Mouse (Mus musculus) liver, embryonic 14.5 days (tissue): ENCODE results near the gene Sart1. TPM values are rescaled to one million over a fixed set of nuclear protein-coding genes. Genes with fewer than 3 reads are reported as not detected.
"Not testable (repeated sequence)": the region's sequence is repeated elsewhere in the genome, so short reads cannot be mapped to it uniquely, and the experiment has no call there.

Experiments used
- ATAC-seq: fragments of 200-750 bp; cut with Nextera tagmentation; 2 replicates; pipeline ENCODE4 v1.8.0; 2017; ENCODE audit warnings: moderate number of reproducible peaks, mild to moderate bottlenecking, moderate library complexity; ENCODE audit not compliant: insufficient read depth
- DNase-seq, 3 experiments: peaks; one replicate each; pipeline ENCODE4 v3.0.0-alpha.2; 2012 to 2013; ENCODE audit warnings: low read depth in 3 of 3, low spot score in 3 of 3
- H3K27ac ChIP-seq: fragments of 300-500 bp; sonication (generic); 2 replicates; pipeline ENCODE4 v1.5.1; 2014; ENCODE audit warnings: moderate library complexity, mild to moderate bottlenecking, control low read depth, inconsistent platforms
- H3K27me3 ChIP-seq: fragments of 300-500 bp; sonication (generic); 2 replicates; pipeline ENCODE4 v1.6.1; 2014; ENCODE audit warnings: mild to moderate bottlenecking, low read length, moderate library complexity; ENCODE audit not compliant: control insufficient read depth, insufficient read depth
- H3K36me3 ChIP-seq: fragments of 300-500 bp; sonication (generic); replicated peaks from 2 replicates; pipeline ENCODE4 v1.6.1; 2014; ENCODE audit warnings: low read depth; ENCODE audit not compliant: control insufficient read depth, insufficient read depth
- H3K4me1 ChIP-seq, 2 experiments: fragments of 200-500 bp in 1 of 2; fragments of 300-500 bp in 1 of 2; sonication (generic) in 1 of 2; replicated peaks; 2 replicates each; pipeline ENCODE4 v1.6.1; 2012 to 2014; ENCODE audit warnings: antibody characterized with exemption in 1 of 2, inconsistent platforms in 1 of 2, low read length in 1 of 2; ENCODE audit not compliant: control insufficient read depth in 2 of 2, insufficient read depth in 2 of 2
- H3K4me2 ChIP-seq: fragments of 300-500 bp; sonication (generic); 2 replicates; pipeline ENCODE4 v1.6.1; 2014; ENCODE audit warnings: low read depth, mild to moderate bottlenecking, control low read depth, moderate library complexity
- H3K4me3 ChIP-seq, 2 experiments: fragments of 200-500 bp in 1 of 2; fragments of 300-500 bp in 1 of 2; sonication (generic) in 1 of 2; 2 replicates each; pipeline ENCODE4 v1.5.1; 2012 to 2014; ENCODE audit warnings: low read depth in 2 of 2, low read length in 2 of 2, mild to moderate bottlenecking in 2 of 2, control low read depth in 1 of 2, inconsistent platforms in 1 of 2, moderate library complexity in 1 of 2; ENCODE audit not compliant: insufficient read depth in 1 of 2
- H3K9ac ChIP-seq: fragments of 300-500 bp; sonication (generic); replicated peaks from 2 replicates; pipeline ENCODE4 v1.6.1; 2014; ENCODE audit warnings: mild to moderate bottlenecking, control low read depth, moderate library complexity
- H3K9me3 ChIP-seq: fragments of 300-500 bp; sonication (generic); 2 replicates; pipeline ENCODE4 v1.6.1; 2016; ENCODE audit warnings: low read length, mixed read lengths; ENCODE audit not compliant: control insufficient read depth
- CTCF ChIP-seq: IDR thresholded peaks from 2 replicates; pipeline ENCODE4 v1.5.1; 2016; ENCODE audit warnings: antibody characterized with exemption, low read depth, control low read depth
- EP300 ChIP-seq: IDR thresholded peaks from 2 replicates; pipeline ENCODE4 v1.6.1; 2016; ENCODE audit warnings: antibody characterized with exemption, low read depth
- WGBS: fragments of 180-500 bp; shearing (Covaris S2); extraction: QIAGEN DNeasy Blood & Tissue Kit; methylation state at CpG from one replicate; pipeline ENCODE4 v1.1.7; 2014; ENCODE audit not compliant: insufficient replicate concordance; 5-methylcytosine and 5-hydroxymethylcytosine counted together
- polyA plus RNA-seq, 2 experiments: library from polyadenylated mRNA; depleted of rRNA in 1 of 2; stranded (reverse) in 1 of 2; unstranded in 1 of 2; fragments of >200 nt; fragmentation: Nextera tagmentation in 1 of 2; extraction: Ambion mirVana in 1 of 2; gene quantifications; 2 replicates each; pipeline versions ENCODE4 v1.2.1 to v1.2.3; 2012 to 2014

Sart1 gene
- polyA plus RNA-seq, 2 experiments = 21.7 to 24.1 TPM

- ATAC-seq = no peak
- no peak for DNase-seq
- Histone ChIP-seq H3K27me3 (no peaks in the 10 kb centered on the region), H3K36me3 (no peaks in the 10 kb centered on the region), H3K4me3 (no peak overlapping the region), H3K27ac (no peak overlapping the region), H3K4me1 (peaks cover 0 to 13% of the 10 kb centered on the region in 2 experiments; a peak in 3 of 4 replicates), H3K9me3 (no peaks in the 10 kb centered on the region), H3K4me2 (no peak overlapping the region), H3K9ac (no peak overlapping the region)
- 72% methylated on average over 5 of the region's 5 CpGs for WGBS
- TF ChIP-seq CTCF = no peak
- no peak for TF ChIP-seq EP300
Observed at GRCm38 (mm10) chr19:5409068-5409467, 20.6 kb upstream of the Sart1 start.

DNA sequence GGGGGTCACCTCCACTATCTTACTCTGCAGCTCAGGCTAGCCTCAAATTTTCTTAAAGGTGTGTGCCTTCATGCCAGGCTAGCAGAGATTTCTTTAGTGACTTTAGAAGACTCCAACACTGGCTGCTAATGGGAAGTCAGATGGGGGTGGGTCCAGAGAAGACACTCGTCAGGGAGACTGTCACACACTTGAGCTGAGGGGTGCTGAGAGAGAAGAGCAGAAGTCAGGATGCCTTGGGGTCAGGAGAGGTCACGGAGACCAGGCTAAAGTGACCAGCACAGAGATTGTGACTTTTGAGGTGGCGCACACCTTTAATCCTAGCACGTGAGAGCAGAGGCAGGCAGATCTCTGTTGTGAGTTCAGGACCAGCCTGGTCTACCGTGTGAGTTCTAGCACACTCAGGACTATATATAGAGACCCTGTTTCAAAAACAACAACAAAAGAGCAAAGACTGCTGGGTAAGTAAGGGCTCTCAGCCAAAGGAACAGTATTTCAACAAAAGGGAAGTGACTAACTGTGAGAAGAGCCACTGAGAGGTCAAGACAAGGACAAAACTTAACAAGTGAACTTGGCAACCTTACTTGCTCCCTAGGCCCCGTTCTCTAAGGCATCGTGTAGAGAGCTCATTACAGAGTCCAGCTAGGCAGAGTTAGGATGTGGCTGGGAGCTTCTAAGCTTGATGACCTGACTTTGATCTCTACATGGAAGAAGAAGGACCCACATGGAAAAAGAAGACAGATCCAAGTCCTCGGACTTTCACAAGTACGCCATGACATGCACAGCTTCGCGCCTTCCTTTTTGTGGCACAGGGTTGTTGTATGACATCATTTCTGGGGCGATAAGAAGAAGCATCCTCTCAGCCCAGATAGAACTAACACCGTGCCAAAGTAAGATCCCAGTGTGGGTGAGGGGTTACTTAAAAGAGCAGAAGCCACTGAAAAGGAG is 19.8 kb upstream of the Sart1 start:
- Histone ChIP-seq H3K9me3 (no peaks in the 10 kb centered on the region), H3K4me3 (peak overlapping the region; percentile 83)
- 68% methylated on average over 13 of the region's 13 CpGs for WGBS

DNA sequence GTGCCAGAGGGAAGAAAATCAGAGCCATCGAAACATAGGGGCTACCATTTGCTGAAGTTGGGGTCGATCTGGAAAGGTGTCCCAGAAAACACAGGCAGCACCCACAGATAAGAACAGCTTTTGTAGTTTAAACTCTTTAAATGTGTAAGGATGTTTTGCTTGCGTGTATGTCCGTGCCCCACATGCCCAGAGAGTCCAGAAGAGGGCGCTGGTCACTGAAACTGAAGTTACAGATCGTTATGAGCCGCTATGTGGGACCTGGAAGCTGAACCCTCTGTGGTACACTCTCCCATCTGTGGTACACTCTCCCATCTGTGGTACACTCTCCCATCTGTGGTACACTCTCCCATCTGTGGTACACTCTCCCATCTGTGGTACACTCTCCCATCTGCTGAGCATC is 18.6 kb upstream of the Sart1 start:
- Histone ChIP-seq H3K4me2 (peak overlapping the region; percentile 82), H3K4me1 (peaks cover 0 to 13% of the 10 kb centered on the region in 2 experiments; a peak in 3 of 4 replicates), H3K9me3 (no peaks in the 10 kb centered on the region), H3K27me3 (no peaks in the 10 kb centered on the region), H3K36me3 (no peaks in the 10 kb centered on the region), H3K27ac (peak overlapping the region; percentile 96), H3K9ac (peak overlapping the region; percentile 98), H3K4me3 (peak overlapping the region; percentile 83)
- TF ChIP-seq EP300 (peak; percentile 26; the same call in 1 of the 2 replicates), CTCF (peak; percentile 88)
- ATAC-seq (peak; percentile 76), DNase-seq (peak in 2 of 3 experiments; percentile 67 to 80)
- 15% methylated on average over 7 of the region's 7 CpGs for WGBS

More for the DNA sequence above, 19.8 kb upstream of the Sart1 start:
- peaks cover 0 to 13% of the 10 kb centered on the region in 2 experiments; a peak in 3 of 4 replicates for H3K4me1 ChIP-seq
- no peak for ATAC-seq
- H3K9ac ChIP-seq = peak overlapping the region; percentile 98
- no peaks in the 10 kb centered on the region for H3K36me3 ChIP-seq
- no peaks in the 10 kb centered on the region for H3K27me3 ChIP-seq
- no peak for TF ChIP-seq EP300
- no peak for TF ChIP-seq CTCF
- peak overlapping the region; percentile 82 for H3K4me2 ChIP-seq
- H3K27ac ChIP-seq = peak overlapping the region; percentile 96; the same call in 1 of the 2 replicates
- no peak for DNase-seq

- not testable (repeated sequence) for H3K27me3 ChIP-seq, H3K9me3 ChIP-seq, H3K36me3 ChIP-seq
- Histone ChIP-seq H3K9ac (peak overlapping the region; percentile 98), H3K4me1 (peaks cover 0 to 13% of the 10 kb centered on the region in 2 experiments; a peak in 3 of 4 replicates), H3K27ac (peak overlapping the region; percentile 96), H3K4me3 (peak overlapping the region; percentile 83), H3K4me2 (peak overlapping the region; percentile 82)
- TF ChIP-seq CTCF = peak; percentile 7; the same call in 1 of the 2 replicates
- DNase-seq = peak in 1 of 3 experiments; percentile 55
- peak; percentile 81 for ATAC-seq
- 17% methylated on average over 22 of the region's 25 CpGs for WGBS
Observed at GRCm38 (mm10) chr19:5406531-5407126, 18.1 kb upstream of the Sart1 start.

- no peak for TF ChIP-seq EP300
- 0 out of 2 replicates have a peak, but pooled peaks have one; percentile 8 for TF ChIP-seq CTCF
Observed at GRCm38 (mm10) chr19:5405924-5406323, 17.4 kb upstream of the Sart1 start.

More at GRCm38 (mm10) chr19:5405924-5406323, 17.4 kb upstream of the Sart1 start:
- no peak for DNase-seq
- no peaks in the 10 kb centered on the region for H3K9me3 ChIP-seq
- ATAC-seq = no peak
- peak overlapping the region; percentile 83 for H3K9ac ChIP-seq
- H3K4me2 ChIP-seq = peak overlapping the region; percentile 75
- H3K4me3 ChIP-seq = peak overlapping the region; percentile 57 to 59
- peaks cover 0 to 13% of the 10 kb centered on the region in 2 experiments; a peak in 3 of 4 replicates for H3K4me1 ChIP-seq
- H3K27ac ChIP-seq = peak overlapping the region; percentile 86
- no peaks in the 10 kb centered on the region for H3K27me3 ChIP-seq
- 15% methylated on average over 7 of the region's 7 CpGs for WGBS
- no peaks in the 10 kb centered on the region for H3K36me3 ChIP-seq
